Mouse (Mus musculus) liver, embryonic 13.5 days (tissue): Measurements from ENCODE around the gene Zbtb22. TPM values are rescaled to one million over a fixed set of nuclear protein-coding genes. Genes with fewer than 3 reads are reported as not detected.

Experiments
- ATAC-seq: fragments of 200-750 bp; cut with Nextera tagmentation; 2 replicates; pipeline ENCODE4 v1.8.0; 2017; ENCODE audit warnings: low read depth, mild to moderate bottlenecking, moderate number of reproducible peaks, moderate library complexity
- DNase-seq: peaks from one replicate; pipeline ENCODE4 v3.0.0; 2022
- H3K27ac ChIP-seq: fragments of 300-500 bp; sonication (generic); 2 replicates; pipeline ENCODE4 v1.5.1; 2015; ENCODE audit warnings: moderate library complexity, mild to moderate bottlenecking, inconsistent platforms
- H3K27me3 ChIP-seq: fragments of 300-500 bp; sonication (generic); 2 replicates; pipeline ENCODE4 v1.6.1; 2015; ENCODE audit warnings: mild to moderate bottlenecking, inconsistent platforms
- H3K36me3 ChIP-seq: fragments of 300-500 bp; sonication (generic); 2 replicates; pipeline ENCODE4 v1.6.1; 2015; ENCODE audit warnings: mild to moderate bottlenecking, inconsistent platforms
- H3K4me1 ChIP-seq: fragments of 300-500 bp; sonication (generic); replicated peaks from 2 replicates; pipeline ENCODE4 v1.6.1; 2015; ENCODE audit warnings: inconsistent platforms
- H3K4me2 ChIP-seq: fragments of 300-500 bp; sonication (generic); 2 replicates; pipeline ENCODE4 v1.6.1; 2015; ENCODE audit warnings: inconsistent platforms, mild to moderate bottlenecking, moderate library complexity
- H3K4me3 ChIP-seq: fragments of 300-500 bp; sonication (generic); replicated peaks from 2 replicates; pipeline ENCODE4 v1.5.1; 2015; ENCODE audit warnings: mild to moderate bottlenecking, inconsistent platforms
- H3K9ac ChIP-seq: fragments of 300-500 bp; sonication (generic); 2 replicates; pipeline ENCODE4 v1.6.1; 2015; ENCODE audit warnings: mild to moderate bottlenecking, inconsistent platforms
- H3K9me3 ChIP-seq: fragments of 300-500 bp; sonication (generic); replicated peaks from 2 replicates; pipeline ENCODE4 v1.6.1; 2016; ENCODE audit warnings: inconsistent platforms
- WGBS: fragments of 180-500 bp; shearing (Covaris S2); methylation state at CpG from one replicate; pipeline ENCODE4 v1.1.7; 2015; ENCODE audit not compliant: insufficient replicate concordance; 5-methylcytosine and 5-hydroxymethylcytosine counted together
- microRNA-seq: library from miRNA; unstranded; fragments of <30 nt; microRNA quantifications from one replicate; pipeline ENCODE4, GENCODE M21; 2016
- polyA plus RNA-seq: library from polyadenylated mRNA; unstranded; fragments of >200 nt; fragmentation: Nextera tagmentation; extraction: Ambion mirVana; gene quantifications from 2 replicates; pipeline ENCODE4 v1.2.1, GENCODE M21; 2015

Zbtb22 gene
- polyA plus RNA-seq, 1 experiment from 2014 or later: 10.7 TPM

GRCm38 (mm10) chr17:33959135-33959534 is 43.4 kb downstream of the Zbtb22 start:
- DNase-seq: no peak
- Histone ChIP-seq H3K27ac (no peak overlapping the region), H3K4me2 (no peak overlapping the region), H3K36me3 (peaks cover 71% of the 10 kb centered on the region), H3K27me3 (no peaks in the 10 kb centered on the region), H3K4me3 (no peak overlapping the region), H3K9me3 (no peaks in the 10 kb centered on the region), H3K4me1 (peaks cover 25% of the 10 kb centered on the region), H3K9ac (no peak overlapping the region)
- WGBS: 90% methylated on average over 13 of the region's 13 CpGs
- ATAC-seq: no peak

GRCm38 (mm10) chr17:33959948-33960347 is 44.2 kb downstream of the Zbtb22 start:
- no peak overlapping the region for H3K9ac ChIP-seq
- H3K4me2 ChIP-seq: no peak overlapping the region
- no peaks in the 10 kb centered on the region for H3K27me3 ChIP-seq
- no peak overlapping the region for H3K4me3 ChIP-seq
- peaks cover 68% of the 10 kb centered on the region for H3K36me3 ChIP-seq
- no peaks in the 10 kb centered on the region for H3K9me3 ChIP-seq
- no peak overlapping the region for H3K27ac ChIP-seq
- H3K4me1 ChIP-seq: peaks cover 18% of the 10 kb centered on the region
- DNase-seq: no peak
- no peak for ATAC-seq
- 78% methylated on average over 15 of the region's 15 CpGs for WGBS

GRCm38 (mm10) chr17:33962876-33963275 is 47.2 kb downstream of the Zbtb22 start:
- H3K9ac ChIP-seq: no peak overlapping the region
- DNase-seq (no peak), ATAC-seq (no peak)
- peaks cover 2% of the 10 kb centered on the region; the same call in 1 of the 2 replicates for H3K4me1 ChIP-seq
- H3K9me3 ChIP-seq: no peaks in the 10 kb centered on the region
- H3K4me2 ChIP-seq: no peak overlapping the region
- H3K4me3 ChIP-seq: no peak overlapping the region
- WGBS: 78% methylated on average over 7 of the region's 7 CpGs
- H3K27me3 ChIP-seq: no peaks in the 10 kb centered on the region
- H3K36me3 ChIP-seq: peaks cover 84% of the 10 kb centered on the region
- H3K27ac ChIP-seq: no peak overlapping the region

GRCm38 (mm10) chr17:33965082-33965845 is 49.6 kb downstream of the Zbtb22 start:
- H3K27ac ChIP-seq: no peak overlapping the region
- H3K4me1 ChIP-seq: 0 out of 2 replicates have a peak, but pooled peaks cover 3% of the 10 kb centered on the region
- WGBS: 84% methylated on average over 17 of the region's 17 CpGs
- no peak overlapping the region for H3K4me3 ChIP-seq
- H3K9me3 ChIP-seq: no peaks in the 10 kb centered on the region
- H3K9ac ChIP-seq: no peak overlapping the region
- ATAC-seq (no peak), DNase-seq (no peak)
- H3K27me3 ChIP-seq: no peaks in the 10 kb centered on the region
- no peak overlapping the region for H3K4me2 ChIP-seq
- H3K36me3 ChIP-seq: peaks cover 60% of the 10 kb centered on the region

GRCm38 (mm10) chr17:33965846-33966550 is 50.3 kb downstream of the Zbtb22 start:
- Histone ChIP-seq H3K4me2 (no peak overlapping the region), H3K27me3 (no peaks in the 10 kb centered on the region), H3K4me1 (0 out of 2 replicates have a peak, but pooled peaks cover 3% of the 10 kb centered on the region), H3K9ac (no peak overlapping the region), H3K27ac (no peak overlapping the region), H3K36me3 (peaks cover 53% of the 10 kb centered on the region), H3K4me3 (no peak overlapping the region), H3K9me3 (no peaks in the 10 kb centered on the region)
- ATAC-seq (no peak), DNase-seq (no peak)
- 83% methylated on average over 16 of the region's 16 CpGs for WGBS

- H3K9me3 ChIP-seq: no peaks in the 10 kb centered on the region
- peaks cover 8% of the 10 kb centered on the region for H3K4me1 ChIP-seq
- no peak overlapping the region for H3K4me2 ChIP-seq
- ATAC-seq (peak; percentile 68), DNase-seq (peak; percentile 74)
- H3K27me3 ChIP-seq: no peaks in the 10 kb centered on the region
- WGBS: 2% methylated on average over 9 of the region's 9 CpGs
- H3K27ac ChIP-seq: no peak overlapping the region
- peaks cover 28% of the 10 kb centered on the region for H3K36me3 ChIP-seq
- no peak overlapping the region for H3K4me3 ChIP-seq
- no peak overlapping the region for H3K9ac ChIP-seq
These were observed 52.8 kb downstream of the Zbtb22 start for GRCm38 (mm10) chr17:33968489-33968888.

Small RNA genes within 50 kb of the gene (microRNA-seq; reads per million reads assigned to microRNA genes)
- gene Gm27740: not detected

Other genes starting within 250 kb of the Zbtb22 start
- gene Hnrnpm, start 229.0 kb upstream of the Zbtb22 start, polyA plus RNA-seq: 160 and 237 TPM in 2 replicates
- 214 and 231 TPM in 2 replicates for gene March2, start 197.2 kb upstream of the Zbtb22 start, polyA plus RNA-seq
- gene Rab11b, start 155.4 kb upstream of the Zbtb22 start, polyA plus RNA-seq: 117 and 123 TPM in 2 replicates
- gene Angptl4, start 134.1 kb upstream of the Zbtb22 start, polyA plus RNA-seq: 18.9 and 20.2 TPM in 2 replicates
- gene Kank3, start 105.4 kb upstream of the Zbtb22 start, polyA plus RNA-seq: 8.1 and 8.9 TPM in 2 replicates
- 614 and 696 TPM in 2 replicates for gene Rps28, start 91.3 kb upstream of the Zbtb22 start, polyA plus RNA-seq
- gene Ndufa7, start 91.3 kb upstream of the Zbtb22 start, polyA plus RNA-seq: 250 and 284 TPM in 2 replicates
- 19.9 and 22.0 TPM in 2 replicates for gene Cd320, start 72.8 kb upstream of the Zbtb22 start, polyA plus RNA-seq
- gene Gm7029, start 42.1 kb upstream of the Zbtb22 start, polyA plus RNA-seq: not detected in 2 replicates
- gene Kifc1, start 25.2 kb upstream of the Zbtb22 start, polyA plus RNA-seq: 6.9 and 7.6 TPM in 2 replicates
- 0.60 and 0.91 TPM in 2 replicates for gene Platr17, start 10.8 kb upstream of the Zbtb22 start, polyA plus RNA-seq
- 25.5 and 27.6 TPM in 2 replicates for gene Daxx, start 6.5 kb upstream of the Zbtb22 start, polyA plus RNA-seq
- gene Tapbp, start within 50 bp of the Zbtb22 start, polyA plus RNA-seq: 27.6 and 30.5 TPM in 2 replicates
- 7.1 and 7.4 TPM in 2 replicates for gene Rgl2, start 13.6 kb downstream of the Zbtb22 start, polyA plus RNA-seq
- gene Pfdn6, start 24.4 kb downstream of the Zbtb22 start, polyA plus RNA-seq: 153 and 157 TPM in 2 replicates
- gene Wdr46, start 24.8 kb downstream of the Zbtb22 start, polyA plus RNA-seq: 30.1 and 34.9 TPM in 2 replicates
- gene B3galt4, start 35.6 kb downstream of the Zbtb22 start, polyA plus RNA-seq: 2.3 and 2.5 TPM in 2 replicates
- 27.7 and 30.1 TPM in 2 replicates for gene Vps52, start 39.9 kb downstream of the Zbtb22 start, polyA plus RNA-seq
- gene Rps18, start 40.1 kb downstream of the Zbtb22 start, polyA plus RNA-seq: 1,343 and 1,499 TPM in 2 replicates
- gene H2-K1, start 84.4 kb downstream of the Zbtb22 start, polyA plus RNA-seq: 80.9 and 88.3 TPM in 2 replicates
- 5.2 and 5.4 TPM in 2 replicates for gene Ring1, start 108.8 kb downstream of the Zbtb22 start, polyA plus RNA-seq
- 25.2 and 25.7 TPM in 2 replicates for gene H2-Ke6, start 112.2 kb downstream of the Zbtb22 start, polyA plus RNA-seq
- 71.7 and 76.7 TPM in 2 replicates for gene Slc39a7, start 115.8 kb downstream of the Zbtb22 start, polyA plus RNA-seq
- gene Rxrb, start 115.9 kb downstream of the Zbtb22 start, polyA plus RNA-seq: 18.2 and 18.6 TPM in 2 replicates
- 0.32 and 0.54 TPM in 2 replicates for gene Col11a2, start 123.5 kb downstream of the Zbtb22 start, polyA plus RNA-seq
- gene H2-Oa, start 176.4 kb downstream of the Zbtb22 start, polyA plus RNA-seq: 0.39 and 0.41 TPM in 2 replicates
- gene H2-DMa, start 203.6 kb downstream of the Zbtb22 start, polyA plus RNA-seq: 4.4 and 5.2 TPM in 2 replicates
- 42.0 and 53.3 TPM in 2 replicates for gene Brd2, start 206.7 kb downstream of the Zbtb22 start, polyA plus RNA-seq
- 0.31 and 0.36 TPM in 2 replicates for gene H2-DMb2, start 227.4 kb downstream of the Zbtb22 start, polyA plus RNA-seq
- 0.54 and 0.62 TPM in 2 replicates for gene H2-DMb1, start 237.2 kb downstream of the Zbtb22 start, polyA plus RNA-seq